9 mouse cellular contexts compared by ENCODE assay signal in the genomic region with DNA sequence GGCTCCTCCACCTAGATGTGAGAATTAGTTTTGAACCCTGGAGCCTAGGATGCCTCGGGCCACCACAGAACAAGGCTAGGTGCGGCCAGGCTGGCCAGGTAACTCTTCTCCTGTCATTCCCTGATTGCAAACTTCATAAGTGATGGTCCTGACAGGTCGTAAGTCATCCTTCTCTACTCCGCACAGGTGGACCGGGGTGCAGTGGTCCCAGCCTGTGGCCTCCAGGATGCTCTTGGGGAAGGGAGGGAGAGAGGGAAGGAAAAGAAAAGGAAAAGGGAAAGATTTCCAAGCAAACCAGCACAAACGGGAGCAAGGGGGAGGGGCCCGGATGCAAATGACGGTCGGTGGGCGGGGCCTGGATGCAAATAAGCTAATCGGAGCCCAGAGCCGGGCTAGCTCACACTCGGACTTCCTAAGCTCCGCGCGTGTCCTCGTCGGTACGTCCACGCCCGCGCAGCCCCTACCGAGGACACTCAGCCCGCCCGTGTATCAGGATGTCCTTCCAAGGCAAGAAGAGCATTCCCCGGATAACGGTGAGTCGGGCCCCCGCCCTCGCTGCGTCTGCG. TPM values are rescaled to one million over a fixed set of nuclear protein-coding genes. Genes with fewer than 3 reads are reported as not detected.
A peak's percentile ranks its signal among the peaks of the same experiment; 100 is the strongest.
DNase-seq lines count a peak whose midpoint lies in the region; ATAC-seq lines count a peak whose summit lies in the region.
"Had no signal": no experiment of that assay in that cellular context is flagged by ENCODE, and none has a peak within 500 bp of the region (broad histone marks: within the 10 kb centered on the region; RNA-seq: fewer than 3 reads in every experiment).

A gene (plus strand): TSS at position 373 of the 566 bp plus-strand sequence.

- peaks cover 37% of the 10 kb centered on the region for H3K4me1 ChIP-seq in hindbrain, embryonic 12.5 days

- H3K27me3 ChIP-seq in hindbrain, embryonic 12.5 days: no peaks in the 10 kb centered on the region

- H3K4me3 ChIP-seq in hindbrain, embryonic 12.5 days: peak within 1 kb of the TSS; percentile 90

- H3K4me2 ChIP-seq in hindbrain, embryonic 12.5 days (replicated peaks): peak within 1 kb of the TSS; percentile 58

- 7% methylated on average over 32 of the region's 32 CpGs for WGBS in hindbrain, embryonic 12.5 days

- peak; percentile 68 for DNase-seq in ES-CJ7 (ENCODE audit: low read depth, low spot score)
- DNase-seq in cerebellum, adult 18-20 months: peak; percentile 95 to 96
- DNase-seq in forelimb bud, embryonic 11.5 days (ENCODE audit: low read depth, low spot score): peak; percentile 61
- DNase-seq in layer of hippocampus, postnatal 25 days (ENCODE audit: extremely low spot score in 1 of 2, low spot score in 1 of 2): peak; percentile 80 to 85
- peak; percentile 71 for DNase-seq in lung, postnatal 10 days
- peak; percentile 93 to 94 for DNase-seq in right cerebral cortex, postnatal 10 days (ENCODE audit: low spot score in 2 of 2)

- peak within 1 kb of the TSS; percentile 86 for H3K27ac ChIP-seq in hindbrain, embryonic 12.5 days

- H3K9ac ChIP-seq in hindbrain, embryonic 12.5 days: peak within 1 kb of the TSS; percentile 95

- H3K9me3 ChIP-seq in hindbrain, embryonic 12.5 days (replicated peaks): no peaks in the 10 kb centered on the region

- H3K36me3 ChIP-seq in hindbrain, embryonic 12.5 days: peaks cover 12% of the 10 kb centered on the region

- peak; percentile 83 for ATAC-seq in hindbrain, embryonic 12.5 days (ENCODE audit: low FRiP score)
- no peak for ATAC-seq in granulocyte monocyte progenitor cell, adult 5-6 weeks (replicated peaks; ENCODE audit: poor library complexity, severe bottlenecking)

RNA-seq across cellular contexts. Expression of the gene that starts here (rescaled TPM):
- polyA plus RNA-seq in hindbrain, embryonic 12.5 days (2016; fragmentation: Nextera tagmentation; extraction: Ambion mirVana): 269 TPM in 2 replicates
- 10 to 100 TPM; 63.9 to 72.4 TPM for total RNA-seq in layer of hippocampus, postnatal 25 days (2021)
- total RNA-seq in granulocyte monocyte progenitor cell, adult 5-6 weeks (2014; fragmentation: Nextera tagmentation): not detected in 2 replicates
- not detected in 2 replicates for total RNA-seq in granulocyte monocyte progenitor cell, adult 5-6 weeks (2017)
- total RNA-seq: MEL had no signal

Comparison
In these comparisons a context has a peak if more than half of its experiments do, and no peak if none do; other contexts are left out.
1. RNA of the gene that starts here (total RNA-seq): 63.9 to 72.4 TPM in layer of hippocampus, postnatal 25 days; not detected in granulocyte monocyte progenitor cell, adult 5-6 weeks; every median in the first group is over 10 times any median in the second.
2. Peak in every context shown above with its lines, with median percentiles within 50 percentile points of each other: DNase-seq.